Mouse (Mus musculus): ENCODE measurements at regions not wholly inside any gene's neighbourhood (a gene's known extent, or its start where the extent isn't known, plus 50 kb on each side); places are given as distances from the start of the nearest gene placed in this dataset.

DNA sequence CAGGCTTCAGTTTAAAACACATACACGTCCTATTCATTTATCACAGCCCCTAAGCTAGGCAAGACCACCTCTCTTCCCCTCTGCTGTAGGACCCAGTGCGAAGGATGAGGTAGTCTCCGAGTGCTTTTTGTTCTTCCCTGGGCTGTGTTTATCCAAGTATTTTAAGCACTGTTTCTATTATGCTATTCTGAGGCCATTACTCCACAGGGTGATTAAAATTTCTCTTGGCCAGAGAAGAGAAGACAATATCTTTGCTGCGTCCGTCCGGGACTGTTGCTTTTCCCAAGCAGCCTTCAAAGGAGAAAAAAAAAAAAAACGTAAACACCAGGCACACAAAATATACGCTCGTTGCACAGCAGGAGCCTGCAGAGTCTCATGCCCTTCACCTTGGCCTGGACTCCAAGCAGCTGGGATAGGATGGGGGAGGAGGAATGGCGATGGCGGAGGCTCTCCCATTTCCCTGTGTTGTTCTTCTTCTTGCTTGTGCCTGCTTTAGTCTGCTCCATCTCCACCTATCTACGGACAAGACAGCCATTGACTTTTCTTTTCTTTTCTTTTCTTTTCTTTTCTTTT, 83.1 kb upstream of the Tbx3 start:
- Histone ChIP-seq H3K9ac (ENCODE audit: low read depth, low read length) (no peak overlapping the region), H3K4me2 (replicated peaks; ENCODE audit: low read depth, low read length) (no peak overlapping the region), H3K4me3 (ENCODE audit: low read length) (no peak overlapping the region), H3K9me3 (ENCODE audit: control insufficient read depth, low read length) (no peaks in the 10 kb centered on the region), H3K4me1 (ENCODE audit: control insufficient read depth, insufficient read depth, low read length) (no peaks in the 10 kb centered on the region), H3K36me3 (ENCODE audit: control insufficient read depth, insufficient read depth, low read length) (no peaks in the 10 kb centered on the region), H3K27me3 (ENCODE audit: control insufficient read depth, insufficient read depth, low read length) (no peaks in the 10 kb centered on the region), H3K27ac (ENCODE audit: low read depth, low read length) (no peak overlapping the region)
- 35% methylated on average over 12 of the region's 12 CpGs for WGBS
- ATAC-seq (ENCODE audit: low FRiP score, low TSS enrichment): no peak

DNA sequence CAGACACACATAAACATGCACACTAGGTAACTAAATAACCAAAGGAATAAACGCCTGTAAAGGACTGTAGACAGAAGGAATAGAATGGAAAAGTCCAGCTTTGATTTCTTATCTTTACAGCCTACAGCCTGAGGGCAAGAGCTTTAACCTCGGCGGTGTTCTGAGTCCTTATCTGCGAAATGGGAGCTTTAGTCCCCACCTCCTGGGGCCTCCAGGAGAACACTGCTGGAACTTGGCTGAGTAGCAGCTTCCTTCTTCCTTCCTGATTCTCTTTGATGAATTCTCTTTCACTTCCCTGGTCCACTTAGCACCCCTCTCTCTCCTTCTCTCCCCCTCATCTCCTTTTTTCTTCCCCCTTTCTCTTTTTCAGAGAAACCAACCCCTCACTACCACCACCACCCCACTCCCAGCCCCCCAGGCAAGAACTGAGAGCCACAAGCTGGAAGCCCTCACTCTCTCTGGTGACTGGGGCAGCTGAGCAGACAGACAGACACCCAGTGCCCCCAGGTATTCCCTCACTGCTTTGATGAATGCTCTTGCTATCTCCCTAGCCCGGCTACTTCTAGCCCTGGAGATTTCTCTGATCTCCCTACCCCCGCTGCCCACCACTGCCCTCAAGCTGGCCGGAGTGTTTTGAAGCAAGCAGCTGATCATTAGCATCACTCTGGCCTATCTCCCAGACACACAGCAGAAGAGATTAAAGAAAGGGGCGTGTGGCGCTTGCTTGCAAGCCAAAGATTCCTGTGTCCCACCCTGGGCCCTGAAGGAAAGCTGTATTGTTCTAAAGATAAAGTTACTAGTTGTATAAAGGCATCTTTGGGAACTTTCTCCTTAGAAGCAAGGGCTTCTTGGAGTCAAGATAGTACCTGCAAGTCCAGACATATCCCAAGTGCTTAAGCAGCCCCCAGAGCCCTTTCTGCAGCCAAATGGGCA, 81.9 kb upstream of the Tbx3 start:
- WGBS: 28% methylated on average over 9 of the region's 9 CpGs
- H3K4me2 ChIP-seq (replicated peaks; ENCODE audit: low read depth, low read length): no peak overlapping the region
- H3K9ac ChIP-seq (ENCODE audit: low read depth, low read length): no peak overlapping the region
- H3K36me3 ChIP-seq (ENCODE audit: control insufficient read depth, insufficient read depth, low read length): no peaks in the 10 kb centered on the region
- H3K4me1 ChIP-seq (ENCODE audit: control insufficient read depth, insufficient read depth, low read length): no peaks in the 10 kb centered on the region
- no peak overlapping the region for H3K4me3 ChIP-seq (ENCODE audit: low read length)
- no peak for ATAC-seq (ENCODE audit: low FRiP score, low TSS enrichment)
- H3K27me3 ChIP-seq (ENCODE audit: control insufficient read depth, insufficient read depth, low read length): no peaks in the 10 kb centered on the region
- no peak overlapping the region for H3K27ac ChIP-seq (ENCODE audit: low read depth, low read length)
- no peaks in the 10 kb centered on the region for H3K9me3 ChIP-seq (ENCODE audit: control insufficient read depth, low read length)

DNA sequence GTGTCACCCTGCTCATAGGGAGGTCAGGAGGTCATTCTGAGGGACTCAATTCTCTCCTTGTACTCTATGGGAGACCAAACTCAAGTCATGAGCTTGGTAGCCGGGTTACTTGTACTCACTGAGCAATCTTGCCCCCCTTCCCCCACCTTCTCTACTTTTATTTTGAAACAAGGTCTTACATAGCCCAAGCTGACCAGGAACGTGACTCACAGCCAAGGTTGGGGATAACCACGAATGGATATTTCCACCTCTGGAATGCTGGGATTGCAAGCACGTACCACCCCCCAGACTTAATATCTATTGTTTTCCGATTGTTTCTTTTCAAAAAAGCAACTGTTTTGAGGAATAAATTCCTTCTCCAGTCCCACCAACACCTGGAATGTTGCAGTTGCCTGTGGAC, 79.2 kb upstream of the Tbx3 start:
- H3K9me3 ChIP-seq (ENCODE audit: control insufficient read depth, low read length): no peaks in the 10 kb centered on the region
- H3K4me3 ChIP-seq (ENCODE audit: low read length): no peak overlapping the region
- no peaks in the 10 kb centered on the region for H3K4me1 ChIP-seq (ENCODE audit: control insufficient read depth, insufficient read depth, low read length)
- H3K9ac ChIP-seq (ENCODE audit: low read depth, low read length): no peak overlapping the region
- ATAC-seq (ENCODE audit: low FRiP score, low TSS enrichment): no peak
- H3K27ac ChIP-seq (ENCODE audit: low read depth, low read length): no peak overlapping the region
- no peaks in the 10 kb centered on the region for H3K36me3 ChIP-seq (ENCODE audit: control insufficient read depth, insufficient read depth, low read length)
- no peak overlapping the region for H3K4me2 ChIP-seq (replicated peaks; ENCODE audit: low read depth, low read length)
- WGBS: 83% methylated on average over 5 of the region's 5 CpGs
- no peaks in the 10 kb centered on the region for H3K27me3 ChIP-seq (ENCODE audit: control insufficient read depth, insufficient read depth, low read length)

DNA sequence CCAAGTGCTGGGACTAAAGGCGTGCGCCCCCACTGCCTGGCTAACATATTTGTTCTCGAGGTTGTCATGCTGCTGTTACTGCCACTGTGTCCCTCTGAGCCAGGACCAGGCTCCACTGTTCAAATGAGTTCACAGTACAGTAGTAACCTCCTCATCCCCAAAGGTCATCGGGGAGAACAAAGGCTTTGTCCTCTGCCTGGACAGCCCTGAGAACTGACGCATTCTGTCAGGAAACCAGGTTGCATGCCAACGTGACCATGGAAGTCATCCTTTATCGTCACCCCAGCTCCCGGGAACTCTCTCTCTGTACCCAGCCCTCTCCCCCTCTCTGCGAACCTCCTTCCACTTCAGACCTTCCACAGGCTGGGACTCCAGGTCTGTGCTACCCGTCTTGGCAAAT, 77.6 kb upstream of the Tbx3 start:
- WGBS: 86% methylated on average over 10 of the region's 10 CpGs
- H3K9me3 ChIP-seq (ENCODE audit: control insufficient read depth, low read length): no peaks in the 10 kb centered on the region
- no peak overlapping the region for H3K27ac ChIP-seq (ENCODE audit: low read depth, low read length)
- no peak for ATAC-seq (ENCODE audit: low FRiP score, low TSS enrichment)
- no peaks in the 10 kb centered on the region for H3K4me1 ChIP-seq (ENCODE audit: control insufficient read depth, insufficient read depth, low read length)
- no peaks in the 10 kb centered on the region for H3K36me3 ChIP-seq (ENCODE audit: control insufficient read depth, insufficient read depth, low read length)
- no peaks in the 10 kb centered on the region for H3K27me3 ChIP-seq (ENCODE audit: control insufficient read depth, insufficient read depth, low read length)
- no peak overlapping the region for H3K9ac ChIP-seq (ENCODE audit: low read depth, low read length)
- H3K4me2 ChIP-seq (replicated peaks; ENCODE audit: low read depth, low read length): no peak overlapping the region
- no peak overlapping the region for H3K4me3 ChIP-seq (ENCODE audit: low read length)

DNA sequence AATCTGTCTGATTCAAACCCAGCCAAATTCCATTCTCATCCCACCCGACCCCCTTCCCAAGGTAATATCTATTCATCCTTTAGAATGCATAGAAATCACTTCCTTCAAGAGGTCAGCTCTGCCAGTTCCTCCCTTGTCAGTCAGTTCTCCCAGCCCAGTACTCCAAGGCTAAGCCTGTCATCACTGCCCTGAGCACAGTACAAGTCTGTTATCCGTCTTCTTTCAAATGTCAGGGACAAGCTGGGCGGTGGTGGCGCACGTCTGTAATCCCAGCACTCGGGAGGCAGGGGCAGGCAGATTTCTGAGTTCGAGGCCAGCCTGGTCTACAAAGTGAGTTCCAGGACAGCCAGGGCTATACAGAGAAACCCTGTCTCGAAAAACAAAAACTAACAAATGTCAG, 75.9 kb upstream of the Tbx3 start:
- ATAC-seq (ENCODE audit: low FRiP score, low TSS enrichment): no peak

GRCm38 (mm10) chr5:119596295-119596993, 74.0 kb upstream of the Tbx3 start:
- Histone ChIP-seq H3K4me1 (ENCODE audit: control insufficient read depth, insufficient read depth, low read length) (0 out of 2 replicates have a peak, but pooled peaks cover 2% of the 10 kb centered on the region), H3K9ac (ENCODE audit: low read depth, low read length) (no peak overlapping the region), H3K4me3 (ENCODE audit: low read length) (no peak overlapping the region), H3K4me2 (replicated peaks; ENCODE audit: low read depth, low read length) (no peak overlapping the region), H3K36me3 (ENCODE audit: control insufficient read depth, insufficient read depth, low read length) (no peaks in the 10 kb centered on the region), H3K9me3 (ENCODE audit: control insufficient read depth, low read length) (no peaks in the 10 kb centered on the region), H3K27me3 (ENCODE audit: control insufficient read depth, insufficient read depth, low read length) (no peaks in the 10 kb centered on the region), H3K27ac (ENCODE audit: low read depth, low read length) (peak overlapping the region; percentile 42; the same call in 1 of the 2 replicates)
- WGBS: 75% methylated on average over 19 of the region's 19 CpGs
- ATAC-seq (ENCODE audit: low FRiP score, low TSS enrichment): no peak

More for the DNA sequence above, 75.9 kb upstream of the Tbx3 start:
- Histone ChIP-seq H3K27ac (ENCODE audit: low read depth, low read length) (no peak overlapping the region), H3K9me3 (ENCODE audit: control insufficient read depth, low read length) (no peaks in the 10 kb centered on the region), H3K4me1 (ENCODE audit: control insufficient read depth, insufficient read depth, low read length) (0 out of 2 replicates have a peak, but pooled peaks cover 2% of the 10 kb centered on the region), H3K27me3 (ENCODE audit: control insufficient read depth, insufficient read depth, low read length) (no peaks in the 10 kb centered on the region), H3K4me3 (ENCODE audit: low read length) (no peak overlapping the region), H3K36me3 (ENCODE audit: control insufficient read depth, insufficient read depth, low read length) (no peaks in the 10 kb centered on the region), H3K4me2 (replicated peaks; ENCODE audit: low read depth, low read length) (no peak overlapping the region), H3K9ac (ENCODE audit: low read depth, low read length) (no peak overlapping the region)
- WGBS: 88% methylated on average over 8 of the region's 8 CpGs

- WGBS: 52% methylated on average over 8 of the region's 8 CpGs
- H3K4me2 ChIP-seq (replicated peaks; ENCODE audit: low read depth, low read length): no peak overlapping the region
- no peaks in the 10 kb centered on the region for H3K36me3 ChIP-seq (ENCODE audit: control insufficient read depth, insufficient read depth, low read length)
- ATAC-seq (ENCODE audit: low FRiP score, low TSS enrichment): no peak
- H3K27me3 ChIP-seq (ENCODE audit: control insufficient read depth, insufficient read depth, low read length): no peaks in the 10 kb centered on the region
- no peak overlapping the region for H3K9ac ChIP-seq (ENCODE audit: low read depth, low read length)
- no peak overlapping the region for H3K4me3 ChIP-seq (ENCODE audit: low read length)
- peak overlapping the region; percentile 42; the same call in 1 of the 2 replicates for H3K27ac ChIP-seq (ENCODE audit: low read depth, low read length)
- 0 out of 2 replicates have a peak, but pooled peaks cover 2% of the 10 kb centered on the region for H3K4me1 ChIP-seq (ENCODE audit: control insufficient read depth, insufficient read depth, low read length)
- H3K9me3 ChIP-seq (ENCODE audit: control insufficient read depth, low read length): no peaks in the 10 kb centered on the region
Observed at GRCm38 (mm10) chr5:119596994-119597391, 73.5 kb upstream of the Tbx3 start.

DNA sequence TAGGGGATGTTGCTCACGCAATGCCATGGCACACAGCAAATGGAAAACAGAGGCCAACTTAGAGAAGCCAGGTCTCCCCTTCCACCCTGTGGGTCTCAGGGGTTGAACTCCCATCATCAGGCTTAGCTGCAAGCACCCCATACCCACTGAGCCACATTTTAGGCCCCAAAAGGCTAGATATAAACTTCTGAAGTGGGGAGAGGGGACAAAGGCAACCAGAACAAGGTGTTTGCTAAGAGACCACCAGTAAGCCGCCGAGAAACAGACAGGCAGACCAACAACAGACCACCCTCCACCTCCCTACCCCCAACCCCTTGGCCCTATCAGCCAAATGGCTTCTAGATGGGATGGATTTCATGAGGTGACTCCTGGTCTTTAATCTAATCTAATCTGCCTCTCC, 72.9 kb upstream of the Tbx3 start:
- H3K36me3 ChIP-seq (ENCODE audit: control insufficient read depth, insufficient read depth, low read length): no peaks in the 10 kb centered on the region
- H3K4me1 ChIP-seq (ENCODE audit: control insufficient read depth, insufficient read depth, low read length): 0 out of 2 replicates have a peak, but pooled peaks cover 2% of the 10 kb centered on the region
- H3K9me3 ChIP-seq (ENCODE audit: control insufficient read depth, low read length): no peaks in the 10 kb centered on the region
- no peak overlapping the region for H3K4me2 ChIP-seq (replicated peaks; ENCODE audit: low read depth, low read length)
- WGBS: 57% methylated on average over 3 of the region's 3 CpGs
- no peak overlapping the region for H3K9ac ChIP-seq (ENCODE audit: low read depth, low read length)
- H3K27ac ChIP-seq (ENCODE audit: low read depth, low read length): no peak overlapping the region
- ATAC-seq (ENCODE audit: low FRiP score, low TSS enrichment): no peak
- H3K4me3 ChIP-seq (ENCODE audit: low read length): no peak overlapping the region
- H3K27me3 ChIP-seq (ENCODE audit: control insufficient read depth, insufficient read depth, low read length): no peaks in the 10 kb centered on the region

All from kidney, embryonic 14.5 days (tissue).